Mouse (Mus musculus) gonadal fat pad, adult 2 months (tissue): ENCODE results near the gene Gm2431. TPM values are rescaled to one million over a fixed set of nuclear protein-coding genes. Genes with fewer than 3 reads are reported as not detected.

Source experiments
- DNase-seq: peaks from one replicate; pipeline ENCODE4 v3.0.0-alpha.2; 2012; ENCODE audit warnings: low read depth
- polyA plus RNA-seq: library from polyadenylated mRNA; depleted of rRNA; stranded (reverse); fragments of >200 nt; gene quantifications from 2 replicates; pipeline ENCODE4 v1.2.3, GENCODE M21; 2012; rRNA removed

Gene Gm2431
- polyA plus RNA-seq, 1 experiment = not detected

DNA sequence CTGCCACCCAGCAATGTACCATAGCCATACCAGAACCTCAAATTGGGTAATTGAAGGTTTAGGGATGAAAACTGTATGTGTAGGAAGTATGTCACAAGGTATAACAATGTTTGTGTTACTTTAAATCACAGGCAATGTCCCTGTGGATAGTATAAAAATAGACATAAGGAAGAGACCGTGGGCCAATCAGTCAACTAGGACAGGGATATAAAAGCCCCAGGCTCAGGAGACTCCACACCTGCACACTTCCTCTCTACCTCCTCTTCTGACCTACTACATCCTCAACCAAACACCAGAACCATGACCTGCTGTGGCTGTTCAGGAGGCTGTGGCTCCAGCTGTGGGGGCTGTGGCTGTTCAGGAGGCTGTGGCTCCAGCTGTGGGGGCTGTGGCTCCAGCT, 46.6 kb downstream of the Gm2431 start, which contains the start of gene Gm7579:
TSS of gene Gm7579 (plus strand) at position 301 of the 400 bp plus-strand sequence.
- no peak for DNase-seq

Other genes with a start within 250 kb of the Gm2431 start
- 50.5 and 54.7 TPM in 2 replicates for gene Mob2, start 197.3 kb downstream of the Gm2431 start, polyA plus RNA-seq
- gene Dusp8, start 162.5 kb downstream of the Gm2431 start, polyA plus RNA-seq = 10.9 and 13.2 TPM in 2 replicates
- gene Gm45618, start 137.6 kb downstream of the Gm2431 start, polyA plus RNA-seq = not detected in 2 replicates
- gene Gm39115, start 122.3 kb downstream of the Gm2431 start, polyA plus RNA-seq = not detected in 2 replicates
- gene Gm45337, start 113.7 kb downstream of the Gm2431 start, polyA plus RNA-seq = not detected in 2 replicates
- gene Gm29735, start 101.2 kb downstream of the Gm2431 start, polyA plus RNA-seq = not detected in 2 replicates
- not detected in 2 replicates for gene Gm4553, start 92.6 kb downstream of the Gm2431 start, polyA plus RNA-seq
- gene Krtap5-2, start 82.3 kb downstream of the Gm2431 start, polyA plus RNA-seq = not detected in 2 replicates
- gene Gm10153, start 68.0 kb downstream of the Gm2431 start, polyA plus RNA-seq = not detected in 2 replicates
- not detected in 2 replicates for gene Krtap5-3, start 57.0 kb downstream of the Gm2431 start, polyA plus RNA-seq
- not detected in 2 replicates for gene Gm7579, start 46.5 kb downstream of the Gm2431 start, polyA plus RNA-seq
- gene Krtap5-5, start 28.4 kb downstream of the Gm2431 start, polyA plus RNA-seq = not detected in 2 replicates
- gene Gm40460, start 17.3 kb downstream of the Gm2431 start, polyA plus RNA-seq = not detected in 2 replicates
- not detected in 2 replicates for gene Gm4559, start 16.0 kb upstream of the Gm2431 start, polyA plus RNA-seq
- not detected in 2 replicates for gene Krtap5-1, start 38.8 kb upstream of the Gm2431 start, polyA plus RNA-seq
- gene Krtap5-4, start 45.2 kb upstream of the Gm2431 start, polyA plus RNA-seq = not detected in 2 replicates
- 4.5 and 5.4 TPM in 2 replicates for gene Ifitm10, start 115.4 kb upstream of the Gm2431 start, polyA plus RNA-seq
- 0.74 and 1.0 TPM in 2 replicates for gene Gm49369, start 124.3 kb upstream of the Gm2431 start, polyA plus RNA-seq
- gene Ctsd, start 129.7 kb upstream of the Gm2431 start, polyA plus RNA-seq = 1,099 and 1,739 TPM in 2 replicates
- gene Syt8, start 176.5 kb upstream of the Gm2431 start, polyA plus RNA-seq = 0.50 and 0.75 TPM in 2 replicates
- 2.0 and 7.1 TPM in 2 replicates for gene Tnni2, start 183.5 kb upstream of the Gm2431 start, polyA plus RNA-seq
- 61.7 and 77.5 TPM in 2 replicates for gene Lsp1, start 202.5 kb upstream of the Gm2431 start, polyA plus RNA-seq
- gene Tnnt3, start 240.5 kb upstream of the Gm2431 start, polyA plus RNA-seq = 0.65 and 2.2 TPM in 2 replicates